8 mouse cellular contexts compared by ENCODE assay signal in the genomic region with DNA sequence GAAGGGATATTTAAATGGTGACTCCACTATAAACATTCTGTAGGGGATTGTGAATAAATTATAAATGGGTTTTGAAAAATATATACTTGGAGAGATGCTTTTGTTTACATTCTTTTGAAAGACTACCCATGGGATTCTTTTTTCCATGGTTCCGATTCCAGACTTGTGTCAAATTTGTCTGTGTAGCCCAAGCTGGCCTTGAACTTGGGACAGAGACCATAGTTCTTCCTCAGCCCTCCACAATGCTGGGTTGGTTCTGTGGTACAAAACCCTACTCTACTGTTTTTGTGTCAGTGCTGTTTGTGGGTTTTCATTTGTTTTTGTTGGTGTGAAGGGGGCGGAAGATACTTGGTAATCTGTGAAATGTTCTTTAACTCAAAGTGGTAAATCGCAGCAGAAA. TPM values are rescaled to one million over a fixed set of nuclear protein-coding genes. Genes with fewer than 3 reads are reported as not detected.
DNase-seq lines count a peak whose midpoint lies in the region; ATAC-seq and TF ChIP-seq lines count a peak whose summit lies in the region.
"Had no signal": no experiment of that assay in that cellular context is flagged by ENCODE, and none has a peak within 500 bp of the region (broad histone marks: within the 10 kb centered on the region; RNA-seq: fewer than 3 reads in every experiment).

No protein-coding gene starts in this region.

- H3K9me3 ChIP-seq in lung, embryonic 15.5 days, result no peaks in the 10 kb centered on the region
- H3K9me3 ChIP-seq in embryonic facial prominence, embryonic 15.5 days (replicated peaks), result no peaks in the 10 kb centered on the region
- H3K9me3 ChIP-seq in limb, embryonic 10.5 days (replicated peaks), result no peaks in the 10 kb centered on the region

- peak overlapping the region; percentile 62 for H3K4me2 ChIP-seq in lung, embryonic 15.5 days
- peak overlapping the region; percentile 58 for H3K4me2 ChIP-seq in embryonic facial prominence, embryonic 15.5 days (replicated peaks)

- no peak for TF ChIP-seq POLR2A in small intestine, adult 2 months (IDR thresholded peaks at IDR 0.05; ENCODE audit: low read depth, low read length)

- peak overlapping the region; percentile 97 for H3K27ac ChIP-seq in lung, embryonic 15.5 days
- 0 out of 2 replicates have a peak overlapping the region, but pooled peaks have one; percentile 22 for H3K27ac ChIP-seq in embryonic facial prominence, embryonic 15.5 days (replicated peaks)
- no peak overlapping the region for H3K27ac ChIP-seq in limb, embryonic 10.5 days
- H3K27ac ChIP-seq in small intestine, adult 2 months (ENCODE audit: insufficient read depth, low read depth, low read length), result peak overlapping the region; percentile 83

- peaks cover 40% of the 10 kb centered on the region for H3K4me1 ChIP-seq in lung, embryonic 15.5 days
- H3K4me1 ChIP-seq in embryonic facial prominence, embryonic 15.5 days, result peaks cover 10% of the 10 kb centered on the region
- H3K4me1 ChIP-seq in limb, embryonic 10.5 days, result peaks cover 19% of the 10 kb centered on the region
- H3K4me1 ChIP-seq in small intestine, adult 2 months (ENCODE audit: control insufficient read depth, insufficient read depth, insufficient read length, low read length), result peaks cover 3% of the 10 kb centered on the region; the same call in 1 of the 2 replicates

- WGBS in lung, embryonic 15.5 days, result 43% methylated on average over 3 of the region's 3 CpGs
- 41% methylated on average over 3 of the region's 3 CpGs for WGBS in embryonic facial prominence, embryonic 15.5 days
- WGBS in limb, embryonic 10.5 days, result 86% methylated on average over 3 of the region's 3 CpGs
- WGBS in small intestine, adult 2 months, result 6% methylated on average over 3 of the region's 3 CpGs

- no peaks in the 10 kb centered on the region for H3K36me3 ChIP-seq in lung, embryonic 15.5 days
- H3K36me3 ChIP-seq in embryonic facial prominence, embryonic 15.5 days, result no peaks in the 10 kb centered on the region
- no peaks in the 10 kb centered on the region for H3K36me3 ChIP-seq in limb, embryonic 10.5 days
- H3K36me3 ChIP-seq in small intestine, adult 2 months (ENCODE audit: control insufficient read depth, insufficient read depth, low read length), result 0 out of 2 replicates have a peak, but pooled peaks cover 4% of the 10 kb centered on the region

- DNase-seq in lung, postnatal 14 days, result no peak
- no peak for DNase-seq in limb, embryonic 10.5 days (ENCODE audit: low spot score)
- DNase-seq in cerebellum, adult 9-11 months, result no peak
- DNase-seq: cerebellum, adult 18-20 months had no signal

- H3K27me3 ChIP-seq in lung, embryonic 15.5 days, result no peaks in the 10 kb centered on the region
- H3K27me3 ChIP-seq in embryonic facial prominence, embryonic 15.5 days, result no peaks in the 10 kb centered on the region
- no peaks in the 10 kb centered on the region for H3K27me3 ChIP-seq in limb, embryonic 10.5 days (ENCODE audit: low read depth, poor library complexity, severe bottlenecking)
- H3K27me3 ChIP-seq in small intestine, adult 2 months (ENCODE audit: control insufficient read depth, insufficient read depth, low read length), result no peaks in the 10 kb centered on the region

- TF ChIP-seq CTCF in small intestine, adult 2 months (IDR thresholded peaks at IDR 0.05; ENCODE audit: extremely low read depth, insufficient read length, insufficient replicate concordance, low read depth, low read length), result no peak

- H3K9ac ChIP-seq in lung, embryonic 15.5 days, result peak overlapping the region; percentile 93
- peak overlapping the region; percentile 89; the same call in 1 of the 2 replicates for H3K9ac ChIP-seq in embryonic facial prominence, embryonic 15.5 days

- ATAC-seq in lung, embryonic 15.5 days (ENCODE audit: borderline replicate concordance, extremely low read depth, low FRiP score, low TSS enrichment), result no peak
- ATAC-seq in embryonic facial prominence, embryonic 15.5 days (ENCODE audit: insufficient number of reproducible peaks, low FRiP score, low TSS enrichment, low read depth), result no peak
- ATAC-seq in erythroid progenitor cell, adult 5-6 weeks (replicated peaks; ENCODE audit: low FRiP score, poor library complexity, severe bottlenecking), result no peak

- H3K4me3 ChIP-seq in lung, embryonic 15.5 days, result peak overlapping the region; percentile 91
- peak overlapping the region; percentile 77 for H3K4me3 ChIP-seq in embryonic facial prominence, embryonic 15.5 days (replicated peaks)
- H3K4me3 ChIP-seq in limb, embryonic 10.5 days, result peak overlapping the region; percentile 98
- peak overlapping the region; percentile 12; the same call in 1 of the 2 replicates for H3K4me3 ChIP-seq in small intestine, adult 2 months (ENCODE audit: low read depth, low read length)

RNA-seq across cellular contexts. Expression of a gene that starts 2.3 kb away (rescaled TPM):
- 40.8 and 43.2 TPM in 2 replicates for polyA plus RNA-seq in lung, embryonic 15.5 days (2015; fragmentation: Nextera tagmentation; extraction: Ambion mirVana)
- 41.8 and 44.7 TPM in 2 replicates for polyA plus RNA-seq in embryonic facial prominence, embryonic 15.5 days (2015; fragmentation: Nextera tagmentation; extraction: Ambion mirVana)
- polyA plus RNA-seq in limb, embryonic 10.5 days (2016; fragmentation: Nextera tagmentation; extraction: Ambion mirVana), result 20.6 and 25.4 TPM in 2 replicates
- polyA plus RNA-seq in small intestine, adult 2 months (2012; rRNA removed), result 12.3 and 36.3 TPM in 2 replicates
- 1,006 and 1,368 TPM in 2 replicates for total RNA-seq in erythroid progenitor cell, adult 5-6 weeks (2015; ENCODE audit: low replicate concordance)
- 1,167 and 1,289 TPM in 2 replicates for total RNA-seq in erythroid progenitor cell, adult 5-6 weeks (2017; ENCODE audit: low replicate concordance)

Comparison
In these comparisons a context has a peak if more than half of its experiments do, and no peak if none do; other contexts are left out.
1. H3K4me3 ChIP-seq: peak in every context shown above with its lines; median percentile 98 in limb, embryonic 10.5 days; 91 in lung, embryonic 15.5 days; 77 in embryonic facial prominence, embryonic 15.5 days; 12 in small intestine, adult 2 months.